Mouse (Mus musculus) ES-Bruce4 (cell line): ENCODE measurements around the gene Tex21. TPM values are rescaled to one million over a fixed set of nuclear protein-coding genes. Genes with fewer than 3 reads are reported as not detected.
"Not testable (repeated sequence)": the region's sequence is repeated elsewhere in the genome, so short reads cannot be mapped to it uniquely, and the experiment has no call there.

ENCODE experiments used
- H3K27ac ChIP-seq: 2 replicates; pipeline ENCODE4 v1.5.1; 2012; ENCODE audit warnings: low read length, inconsistent platforms; ENCODE audit not compliant: insufficient read depth
- H3K27me3 ChIP-seq: 2 replicates; pipeline ENCODE4 v1.6.1; 2012; ENCODE audit warnings: mild to moderate bottlenecking, low read length, inconsistent platforms; ENCODE audit not compliant: control insufficient read depth, poor library complexity, insufficient read depth, severe bottlenecking
- H3K36me3 ChIP-seq: 2 replicates; pipeline ENCODE4 v1.6.1; 2012; ENCODE audit warnings: inconsistent platforms, mild to moderate bottlenecking, low read length, moderate library complexity; ENCODE audit not compliant: control insufficient read depth, poor library complexity, insufficient read depth, severe bottlenecking
- H3K4me1 ChIP-seq: one replicate; pipeline ENCODE4 v1.8.1; 2011; ENCODE audit warnings: low read length; ENCODE audit not compliant: control insufficient read depth, insufficient read depth
- H3K4me3 ChIP-seq: 2 replicates; pipeline ENCODE4 v1.5.1; 2011; ENCODE audit warnings: low read depth, mild to moderate bottlenecking, low read length
- H3K9ac ChIP-seq: 2 replicates; pipeline ENCODE4 v1.6.1; 2012; ENCODE audit warnings: low read depth, mild to moderate bottlenecking, inconsistent platforms; ENCODE audit not compliant: poor library complexity, severe bottlenecking
- H3K9me3 ChIP-seq: replicated peaks from 2 replicates; pipeline ENCODE4 v1.6.1; 2012; ENCODE audit warnings: mild to moderate bottlenecking, low read length, inconsistent platforms; ENCODE audit not compliant: control insufficient read depth, poor library complexity, insufficient read depth, severe bottlenecking
- CTCF ChIP-seq: IDR thresholded peaks from one replicate; pipeline ENCODE4 v1.8.1; 2011; ENCODE audit warnings: low read depth, low read length
- EP300 ChIP-seq: IDR thresholded peaks from 2 replicates; pipeline ENCODE4 v1.6.1; 2011; ENCODE audit warnings: low read depth, low read length; ENCODE audit not compliant: insufficient read depth
- POLR2A ChIP-seq: IDR thresholded peaks from one replicate; pipeline ENCODE4 v1.8.1; 2011; ENCODE audit warnings: low read length; ENCODE audit not compliant: insufficient read depth
- polyA plus RNA-seq: library from polyadenylated mRNA; stranded (reverse); fragments of >200 nt; gene quantifications from 2 replicates; pipeline ENCODE4 v1.2.4, GENCODE M21; 2011; ENCODE audit warnings: low read depth; ENCODE audit not compliant: missing spikeins, insufficient read depth, insufficient read length

The Tex21 gene
- polyA plus RNA-seq, 1 experiment, result 8.8 TPM

GRCm38 (mm10) chr12:76230644-76231043 is 15.9 kb downstream of the Tex21 start:
- Histone ChIP-seq H3K4me1 (peaks cover 5% of the 10 kb centered on the region), H3K27ac (peak overlapping the region; percentile 78), H3K36me3 (peaks cover 13% of the 10 kb centered on the region), H3K9me3 (no peaks in the 10 kb centered on the region), H3K4me3 (peak overlapping the region; percentile 1; the same call in 1 of the 2 replicates), H3K9ac (peak overlapping the region; percentile 29), H3K27me3 (no peaks in the 10 kb centered on the region)
- TF ChIP-seq CTCF, result no peak
- TF ChIP-seq EP300, result no peak
- no peak for TF ChIP-seq POLR2A

GRCm38 (mm10) chr12:76222104-76222503 is 24.4 kb downstream of the Tex21 start:
- H3K4me1 ChIP-seq, H3K9me3 ChIP-seq, H3K9ac ChIP-seq, H3K4me3 ChIP-seq, H3K36me3 ChIP-seq, H3K27me3 ChIP-seq: not testable (repeated sequence)
- H3K27ac ChIP-seq, result peak overlapping the region; percentile 85

- peaks cover 5% of the 10 kb centered on the region for H3K4me1 ChIP-seq
- H3K4me3 ChIP-seq, result peak overlapping the region; percentile 92
- no peaks in the 10 kb centered on the region for H3K36me3 ChIP-seq
- peak overlapping the region; percentile 78 for H3K9ac ChIP-seq
- no peaks in the 10 kb centered on the region for H3K27me3 ChIP-seq
- peaks cover 4% of the 10 kb centered on the region for H3K9me3 ChIP-seq
- H3K27ac ChIP-seq, result peak overlapping the region; percentile 87
- TF ChIP-seq EP300 (peak; percentile 97), POLR2A (peak; percentile 63), CTCF (no peak)
These were observed 29.8 kb downstream of the Tex21 start for GRCm38 (mm10) chr12:76216716-76217115.

- TF ChIP-seq POLR2A, result no peak
- peak; percentile 97 for TF ChIP-seq EP300
- Histone ChIP-seq H3K27ac (peak overlapping the region; percentile 97), H3K27me3 (no peaks in the 10 kb centered on the region), H3K9ac (peak overlapping the region; percentile 78), H3K36me3 (no peaks in the 10 kb centered on the region), H3K4me1 (peaks cover 4% of the 10 kb centered on the region), H3K4me3 (peak overlapping the region; percentile 61; the same call in 1 of the 2 replicates), H3K9me3 (peaks cover 4% of the 10 kb centered on the region)
These were observed 31.4 kb downstream of the Tex21 start for GRCm38 (mm10) chr12:76215121-76215520.

- TF ChIP-seq EP300, result peak; percentile 98
- no peak for TF ChIP-seq CTCF
- H3K4me1 ChIP-seq, result peaks cover 2% of the 10 kb centered on the region
- H3K27ac ChIP-seq, result peak overlapping the region; percentile 54; the same call in 1 of the 2 replicates
These were observed 37.0 kb downstream of the Tex21 start for GRCm38 (mm10) chr12:76209429-76209974.

GRCm38 (mm10) chr12:76200326-76200725 is 46.2 kb downstream of the Tex21 start:
- TF ChIP-seq POLR2A, result no peak
- H3K27ac ChIP-seq, result no peak overlapping the region
- no peaks in the 10 kb centered on the region for H3K36me3 ChIP-seq
- H3K4me1 ChIP-seq, result no peaks in the 10 kb centered on the region
- H3K27me3 ChIP-seq, result no peaks in the 10 kb centered on the region
- no peaks in the 10 kb centered on the region for H3K9me3 ChIP-seq
- H3K4me3 ChIP-seq, result no peak overlapping the region
- H3K9ac ChIP-seq, result no peak overlapping the region

More at GRCm38 (mm10) chr12:76209429-76209974, 37.0 kb downstream of the Tex21 start:
- no peak overlapping the region for H3K9ac ChIP-seq
- no peak overlapping the region for H3K4me3 ChIP-seq
- H3K9me3 ChIP-seq, result 0 out of 2 replicates have a peak, but pooled peaks cover 4% of the 10 kb centered on the region
- no peaks in the 10 kb centered on the region for H3K36me3 ChIP-seq
- H3K27me3 ChIP-seq, result no peaks in the 10 kb centered on the region; the same call in 1 of the 2 replicates
